Mouse (Mus musculus): ENCODE data around the gene Uba6. TPM values are rescaled to one million over a fixed set of nuclear protein-coding genes. Genes with fewer than 3 reads are reported as not detected.

The Uba6 gene
- polyA plus RNA-seq, 1 experiment from 2014 or later, result 10.0 TPM

GRCm38 (mm10) chr5:86113037-86113436, 59.6 kb downstream of the Uba6 start:
- Histone ChIP-seq H3K36me3 (peaks cover 5% of the 10 kb centered on the region; the same call in 1 of the 2 replicates), H3K4me3 (replicated peaks) (no peak overlapping the region), H3K4me2 (no peak overlapping the region), H3K9ac (no peak overlapping the region), H3K27ac (no peak overlapping the region), H3K4me1 (no peaks in the 10 kb centered on the region), H3K27me3 (replicated peaks) (no peaks in the 10 kb centered on the region), H3K9me3 (no peaks in the 10 kb centered on the region)
- ATAC-seq (ENCODE audit: insufficient read depth, low FRiP score, low read depth), result no peak
- WGBS, result 86% methylated on average over 2 of the region's 2 CpGs

DNA sequence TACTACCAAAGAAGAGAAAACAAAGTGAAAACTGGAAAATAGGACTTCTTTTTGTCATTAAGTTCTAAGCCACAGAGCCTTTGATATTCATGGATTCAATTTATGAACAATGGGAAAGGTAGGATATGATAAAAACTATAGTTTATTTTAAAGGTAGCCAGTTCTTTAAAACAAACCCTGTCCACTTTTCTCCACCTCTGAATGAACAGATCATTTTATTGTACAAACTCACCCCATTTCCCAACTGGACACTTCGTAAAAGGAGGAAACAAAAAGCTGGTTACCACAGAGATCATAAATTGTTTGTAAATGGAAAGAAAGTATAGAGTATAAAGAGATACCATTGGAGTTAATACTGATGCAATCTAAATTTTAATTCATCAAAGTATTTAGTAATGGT, 61.5 kb downstream of the Uba6 start:
- no peak overlapping the region for H3K27ac ChIP-seq
- H3K4me2 ChIP-seq, result no peak overlapping the region
- 87% methylated on average over 1 of the region's 1 CpGs for WGBS
- H3K4me1 ChIP-seq, result no peaks in the 10 kb centered on the region
- H3K36me3 ChIP-seq, result peaks cover 9% of the 10 kb centered on the region; the same call in 1 of the 2 replicates
- no peak overlapping the region for H3K9ac ChIP-seq
- H3K4me3 ChIP-seq (replicated peaks), result no peak overlapping the region
- H3K9me3 ChIP-seq, result no peaks in the 10 kb centered on the region
- ATAC-seq (ENCODE audit: insufficient read depth, low FRiP score, low read depth), result no peak
- H3K27me3 ChIP-seq (replicated peaks), result no peaks in the 10 kb centered on the region

- whole genome bisulfite sequencing, result 71% methylated on average over 2 of the region's 2 CpGs
- H3K4me3 ChIP-seq (replicated peaks), result no peak overlapping the region
These were observed 66.0 kb downstream of the Uba6 start for GRCm38 (mm10) chr5:86106610-86107009.

DNA sequence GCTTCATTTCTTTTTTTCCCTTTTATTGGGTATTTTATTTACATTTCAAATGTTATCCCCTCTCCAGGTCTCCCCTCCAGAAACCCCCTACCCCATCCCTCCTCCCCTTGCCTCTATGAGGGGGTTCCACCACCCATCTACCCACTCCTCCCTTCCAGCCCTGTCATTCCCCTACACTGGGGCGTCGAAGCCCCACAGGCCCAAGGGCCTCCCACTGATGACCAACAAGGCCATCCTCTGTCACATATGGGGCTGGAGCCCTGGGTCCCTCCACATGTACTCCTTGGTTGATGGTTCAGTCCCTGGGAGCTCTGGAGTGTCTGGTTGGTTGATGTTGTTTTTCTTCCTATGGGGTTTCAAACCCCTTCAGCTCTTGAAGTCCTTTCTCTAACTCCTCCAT, 70.4 kb downstream of the Uba6 start:
- Histone ChIP-seq H3K4me2 (no peak overlapping the region), H3K36me3 (no peaks in the 10 kb centered on the region), H3K4me3 (replicated peaks) (no peak overlapping the region), H3K27ac (no peak overlapping the region), H3K9ac (no peak overlapping the region), H3K27me3 (replicated peaks) (no peaks in the 10 kb centered on the region), H3K9me3 (no peaks in the 10 kb centered on the region), H3K4me1 (no peaks in the 10 kb centered on the region)
- WGBS, result 94% methylated on average over 2 of the region's 2 CpGs
- no peak for ATAC-seq (ENCODE audit: insufficient read depth, low FRiP score, low read depth)

More at GRCm38 (mm10) chr5:86106610-86107009, 66.0 kb downstream of the Uba6 start:
- no peak overlapping the region for H3K9ac ChIP-seq
- H3K27ac ChIP-seq, result no peak overlapping the region
- no peak overlapping the region for H3K4me2 ChIP-seq
- H3K9me3 ChIP-seq, result no peaks in the 10 kb centered on the region
- peaks cover 6% of the 10 kb centered on the region; the same call in 1 of the 2 replicates for H3K36me3 ChIP-seq
- H3K4me1 ChIP-seq, result no peaks in the 10 kb centered on the region
- ATAC-seq (ENCODE audit: insufficient read depth, low FRiP score, low read depth), result no peak
- no peaks in the 10 kb centered on the region for H3K27me3 ChIP-seq (replicated peaks)

GRCm38 (mm10) chr5:86100621-86101020, 72.0 kb downstream of the Uba6 start:
- Histone ChIP-seq H3K36me3 (no peaks in the 10 kb centered on the region), H3K27me3 (replicated peaks) (no peaks in the 10 kb centered on the region), H3K4me3 (replicated peaks) (no peak overlapping the region), H3K4me2 (no peak overlapping the region), H3K9ac (no peak overlapping the region), H3K27ac (no peak overlapping the region), H3K4me1 (no peaks in the 10 kb centered on the region), H3K9me3 (no peaks in the 10 kb centered on the region)
- 71% methylated on average over 3 of the region's 3 CpGs for WGBS
- no peak for ATAC-seq (ENCODE audit: insufficient read depth, low FRiP score, low read depth)

DNA sequence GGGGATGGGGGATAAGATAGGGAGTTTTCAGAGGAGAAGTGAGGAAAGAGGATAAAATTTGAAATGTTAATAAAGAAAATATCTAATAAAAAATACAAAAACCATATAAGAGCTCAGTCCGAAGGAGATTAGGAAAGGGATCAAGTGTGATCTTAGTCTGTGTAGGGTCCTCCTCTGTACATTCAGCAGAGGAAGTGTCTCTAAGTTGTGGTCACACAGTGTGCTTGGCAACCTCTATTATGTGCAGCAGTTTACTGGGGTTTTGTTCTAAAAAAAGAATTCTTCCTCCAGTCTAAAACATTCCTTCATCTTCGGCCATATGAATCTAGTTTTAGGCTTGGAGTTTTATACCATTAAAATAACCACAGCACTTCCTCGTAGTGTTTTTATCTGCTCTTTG, 73.6 kb downstream of the Uba6 start:
- WGBS, result 76% methylated on average over 3 of the region's 3 CpGs
- Histone ChIP-seq H3K27me3 (replicated peaks) (no peaks in the 10 kb centered on the region), H3K27ac (no peak overlapping the region), H3K36me3 (no peaks in the 10 kb centered on the region), H3K4me3 (replicated peaks) (no peak overlapping the region), H3K4me1 (no peaks in the 10 kb centered on the region), H3K4me2 (no peak overlapping the region), H3K9ac (no peak overlapping the region), H3K9me3 (no peaks in the 10 kb centered on the region)
- ATAC-seq (ENCODE audit: insufficient read depth, low FRiP score, low read depth), result no peak

DNA sequence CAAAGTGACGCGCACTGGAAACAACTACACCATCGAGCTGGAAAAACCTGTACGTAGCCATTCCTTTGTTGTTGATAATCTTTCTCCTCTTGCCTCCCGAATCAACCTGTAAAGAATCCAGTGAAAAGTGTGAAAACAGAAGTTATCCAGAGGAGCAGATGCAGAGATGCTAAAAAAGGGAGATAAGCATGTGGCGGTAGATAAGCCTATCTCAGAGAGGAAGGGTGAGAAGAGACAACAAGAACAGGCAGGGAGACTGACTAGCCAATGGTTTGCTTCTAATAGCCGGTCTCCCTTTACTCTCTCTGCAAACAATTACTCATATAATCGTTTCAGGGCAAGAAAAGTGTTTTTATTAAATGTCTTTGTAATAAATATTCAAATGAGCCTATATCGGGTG, 77.8 kb downstream of the Uba6 start:
- H3K27ac ChIP-seq, result no peak overlapping the region
- H3K4me1 ChIP-seq, result no peaks in the 10 kb centered on the region
- H3K4me3 ChIP-seq (replicated peaks), result no peak overlapping the region
- no peaks in the 10 kb centered on the region for H3K36me3 ChIP-seq
- no peak for ATAC-seq (ENCODE audit: insufficient read depth, low FRiP score, low read depth)
- no peak overlapping the region for H3K4me2 ChIP-seq
- H3K27me3 ChIP-seq (replicated peaks), result no peaks in the 10 kb centered on the region
- no peak overlapping the region for H3K9ac ChIP-seq
- WGBS, result 77% methylated on average over 9 of the region's 9 CpGs
- H3K9me3 ChIP-seq, result no peaks in the 10 kb centered on the region

DNA sequence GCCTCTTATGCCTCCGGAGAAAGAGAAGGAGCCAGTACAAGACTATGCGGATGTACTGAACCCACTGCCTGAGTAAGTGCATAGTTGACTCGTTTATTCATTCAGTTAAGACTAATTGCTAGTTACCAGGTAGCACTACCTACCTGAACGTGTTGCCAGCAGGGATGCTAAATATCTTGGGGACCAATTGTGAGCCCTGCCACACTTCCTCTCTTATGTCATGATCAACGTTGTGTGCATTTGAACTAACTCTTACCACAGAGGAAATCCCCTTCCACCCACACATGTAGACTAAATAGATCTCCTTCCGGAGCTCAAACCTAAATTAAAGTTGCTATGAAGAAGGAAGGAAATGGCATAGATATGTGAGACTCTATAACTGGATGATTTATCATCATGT, 85.9 kb downstream of the Uba6 start:
- no peaks in the 10 kb centered on the region for H3K27me3 ChIP-seq (replicated peaks)
- no peak for ATAC-seq (ENCODE audit: insufficient read depth, low FRiP score, low read depth)
- WGBS, result 74% methylated on average over 6 of the region's 6 CpGs

GRCm38 (mm10) chr5:86084979-86085378, 87.6 kb downstream of the Uba6 start:
- no peak for ATAC-seq (ENCODE audit: insufficient read depth, low FRiP score, low read depth)
- H3K4me3 ChIP-seq (replicated peaks), result no peak overlapping the region
- H3K36me3 ChIP-seq, result no peaks in the 10 kb centered on the region
- H3K9ac ChIP-seq, result no peak overlapping the region
- H3K9me3 ChIP-seq, result no peaks in the 10 kb centered on the region
- H3K4me1 ChIP-seq, result no peaks in the 10 kb centered on the region
- 77% methylated on average over 7 of the region's 7 CpGs for WGBS
- H3K4me2 ChIP-seq, result no peak overlapping the region
- no peaks in the 10 kb centered on the region for H3K27me3 ChIP-seq (replicated peaks)
- no peak overlapping the region for H3K27ac ChIP-seq

More for the DNA sequence above, 85.9 kb downstream of the Uba6 start:
- Histone ChIP-seq H3K4me1 (no peaks in the 10 kb centered on the region), H3K9ac (no peak overlapping the region), H3K27ac (no peak overlapping the region), H3K36me3 (no peaks in the 10 kb centered on the region), H3K4me3 (replicated peaks) (no peak overlapping the region), H3K4me2 (no peak overlapping the region), H3K9me3 (no peaks in the 10 kb centered on the region)

- no peak for ATAC-seq (ENCODE audit: insufficient read depth, low FRiP score, low read depth)
- H3K9me3 ChIP-seq, result no peaks in the 10 kb centered on the region
- H3K27ac ChIP-seq, result no peak overlapping the region
- no peaks in the 10 kb centered on the region for H3K4me1 ChIP-seq
- no peaks in the 10 kb centered on the region for H3K36me3 ChIP-seq
- H3K9ac ChIP-seq, result no peak overlapping the region
- H3K4me2 ChIP-seq, result no peak overlapping the region
- 73% methylated on average over 6 of the region's 6 CpGs for WGBS
- no peaks in the 10 kb centered on the region for H3K27me3 ChIP-seq (replicated peaks)
- no peak overlapping the region for H3K4me3 ChIP-seq (replicated peaks)
These were observed 88.6 kb downstream of the Uba6 start for GRCm38 (mm10) chr5:86083987-86084386.

- H3K36me3 ChIP-seq, result no peaks in the 10 kb centered on the region
- no peak for ATAC-seq (ENCODE audit: insufficient read depth, low FRiP score, low read depth)
- WGBS, result 75% methylated on average over 3 of the region's 3 CpGs
- no peaks in the 10 kb centered on the region for H3K9me3 ChIP-seq
- no peak overlapping the region for H3K4me2 ChIP-seq
- no peak overlapping the region for H3K9ac ChIP-seq
- H3K4me1 ChIP-seq, result no peaks in the 10 kb centered on the region
- no peaks in the 10 kb centered on the region for H3K27me3 ChIP-seq (replicated peaks)
- H3K4me3 ChIP-seq (replicated peaks), result no peak overlapping the region
- no peak overlapping the region for H3K27ac ChIP-seq
These were observed 93.8 kb downstream of the Uba6 start for GRCm38 (mm10) chr5:86078720-86079334.

DNA sequence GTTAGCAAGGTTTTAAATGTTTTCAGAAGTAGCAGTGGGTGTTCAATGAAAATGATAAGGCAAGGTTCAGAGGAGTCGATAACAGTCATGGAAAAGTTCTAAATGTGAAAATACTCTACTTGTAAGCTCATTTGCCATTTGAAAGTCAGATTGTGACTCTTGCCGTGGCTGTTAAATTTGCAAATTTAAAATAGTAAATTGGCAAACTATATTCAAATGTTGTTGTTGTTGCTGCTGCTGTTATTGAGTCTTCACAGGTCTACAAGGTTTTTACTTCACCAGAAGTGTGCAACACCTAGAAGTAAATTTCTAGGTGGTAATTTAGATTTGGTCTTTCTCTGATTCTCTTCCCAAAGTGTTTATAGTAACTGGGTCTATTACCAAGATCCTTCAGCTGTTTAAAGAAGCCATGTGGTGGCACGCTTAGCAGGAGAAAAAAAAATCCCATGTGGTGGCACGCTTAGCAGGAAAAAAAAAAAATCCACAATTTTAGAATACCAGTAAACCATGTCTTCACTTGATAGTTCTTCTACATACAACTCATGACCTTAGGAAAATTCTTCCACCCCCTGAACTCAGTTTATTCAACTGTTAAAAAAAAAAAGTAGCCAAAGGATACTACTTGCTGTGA, 99.7 kb downstream of the Uba6 start:
- 74% methylated on average over 4 of the region's 4 CpGs for WGBS
- Histone ChIP-seq H3K36me3 (no peaks in the 10 kb centered on the region), H3K9me3 (no peaks in the 10 kb centered on the region), H3K4me1 (no peaks in the 10 kb centered on the region), H3K27ac (no peak overlapping the region), H3K4me2 (no peak overlapping the region), H3K9ac (no peak overlapping the region), H3K4me3 (replicated peaks) (no peak overlapping the region), H3K27me3 (replicated peaks) (no peaks in the 10 kb centered on the region)
- no peak for ATAC-seq (ENCODE audit: insufficient read depth, low FRiP score, low read depth)

Data from stomach, embryonic 15.5 days (tissue).